Mouse (Mus musculus) megakaryocyte, embryonic 14.5 days (primary cell): ENCODE results near the gene Nhlh2. TPM values are rescaled to one million over a fixed set of nuclear protein-coding genes. Genes with fewer than 3 reads are reported as not detected.

Source experiments
- H3K27me3 ChIP-seq: replicated peaks from 2 replicates; pipeline ENCODE3; 2012; ENCODE audit warnings: inconsistent platforms
- H3K36me3 ChIP-seq: replicated peaks from 2 replicates; pipeline ENCODE3; 2012; ENCODE audit warnings: low read length, inconsistent platforms, mixed read lengths
- H3K4me1 ChIP-seq: 2 replicates; pipeline ENCODE4 v1.6.1; 2012; ENCODE audit warnings: inconsistent platforms
- H3K4me3 ChIP-seq: replicated peaks from 2 replicates; pipeline ENCODE3; 2012; ENCODE audit warnings: moderate library complexity, mild to moderate bottlenecking, inconsistent platforms
- H3K9me3 ChIP-seq: 2 replicates; pipeline ENCODE4 v1.6.1; 2012; ENCODE audit warnings: inconsistent platforms
- FLI1 ChIP-seq: IDR thresholded peaks from 2 replicates; pipeline ENCODE4 v1.6.1; 2012; ENCODE audit warnings: low read length, inconsistent platforms, mixed read lengths
- GATA1 ChIP-seq: IDR thresholded peaks from 3 replicates; pipeline ENCODE4 v1.6.1; 2012; ENCODE audit warnings: mixed read lengths, low read length, inconsistent platforms, borderline replicate concordance
- polyA plus RNA-seq: library from polyadenylated mRNA; stranded (reverse); fragments of >175 nt; gene quantifications from 2 replicates; pipeline ENCODE4 v1.2.3, GENCODE M21; 2012; ENCODE audit warnings: low replicate concordance; ENCODE audit not compliant: insufficient read depth

Nhlh2 gene
- polyA plus RNA-seq, 1 experiment = not detected

- Histone ChIP-seq H3K4me1 (no peaks in the 10 kb centered on the region), H3K36me3 (no peaks in the 10 kb centered on the region), H3K9me3 (no peaks in the 10 kb centered on the region), H3K27me3 (peaks cover 2% of the 10 kb centered on the region), H3K4me3 (no peak overlapping the region)
- TF ChIP-seq FLI1 = no peak
Observed at GRCm38 (mm10) chr3:102053293-102053692, 43.4 kb downstream of the Nhlh2 start.

GRCm38 (mm10) chr3:102055878-102056277, 46.0 kb downstream of the Nhlh2 start:
- Histone ChIP-seq H3K36me3 (no peaks in the 10 kb centered on the region), H3K9me3 (no peaks in the 10 kb centered on the region), H3K4me1 (no peaks in the 10 kb centered on the region), H3K4me3 (no peak overlapping the region), H3K27me3 (peaks cover 2% of the 10 kb centered on the region)
- TF ChIP-seq GATA1 (no peak), FLI1 (no peak)

GRCm38 (mm10) chr3:102060065-102060464, 50.2 kb downstream of the Nhlh2 start:
- H3K27me3 ChIP-seq = peaks cover 2% of the 10 kb centered on the region
- no peak overlapping the region for H3K4me3 ChIP-seq
- peaks cover 8% of the 10 kb centered on the region; the same call in 1 of the 2 replicates for H3K4me1 ChIP-seq
- no peaks in the 10 kb centered on the region for H3K9me3 ChIP-seq
- TF ChIP-seq GATA1 = no peak
- TF ChIP-seq FLI1 = no peak
- no peaks in the 10 kb centered on the region for H3K36me3 ChIP-seq

GRCm38 (mm10) chr3:102061923-102062670, 52.2 kb downstream of the Nhlh2 start:
- H3K4me3 ChIP-seq = no peak overlapping the region

GRCm38 (mm10) chr3:102062671-102063010, 52.8 kb downstream of the Nhlh2 start:
- no peak for TF ChIP-seq GATA1
- TF ChIP-seq FLI1 = no peak
- Histone ChIP-seq H3K4me3 (no peak overlapping the region), H3K4me1 (peaks cover 8% of the 10 kb centered on the region; the same call in 1 of the 2 replicates), H3K9me3 (no peaks in the 10 kb centered on the region), H3K36me3 (no peaks in the 10 kb centered on the region), H3K27me3 (no peaks in the 10 kb centered on the region)

More at GRCm38 (mm10) chr3:102061923-102062670, 52.2 kb downstream of the Nhlh2 start:
- H3K9me3 ChIP-seq = no peaks in the 10 kb centered on the region
- no peaks in the 10 kb centered on the region for H3K36me3 ChIP-seq
- TF ChIP-seq FLI1 = no peak
- TF ChIP-seq GATA1 = no peak
- H3K27me3 ChIP-seq = no peaks in the 10 kb centered on the region
- peaks cover 8% of the 10 kb centered on the region; the same call in 1 of the 2 replicates for H3K4me1 ChIP-seq

GRCm38 (mm10) chr3:102063273-102064120, 53.6 kb downstream of the Nhlh2 start:
- no peaks in the 10 kb centered on the region for H3K36me3 ChIP-seq
- no peaks in the 10 kb centered on the region for H3K9me3 ChIP-seq
- H3K4me1 ChIP-seq = peaks cover 8% of the 10 kb centered on the region; the same call in 1 of the 2 replicates
- TF ChIP-seq GATA1 (no peak), FLI1 (no peak)
- H3K27me3 ChIP-seq = no peaks in the 10 kb centered on the region
- no peak overlapping the region for H3K4me3 ChIP-seq

GRCm38 (mm10) chr3:102064566-102064965, 54.7 kb downstream of the Nhlh2 start:
- H3K9me3 ChIP-seq = no peaks in the 10 kb centered on the region
- H3K27me3 ChIP-seq = no peaks in the 10 kb centered on the region
- peaks cover 8% of the 10 kb centered on the region; the same call in 1 of the 2 replicates for H3K4me1 ChIP-seq
- no peaks in the 10 kb centered on the region for H3K36me3 ChIP-seq
- no peak overlapping the region for H3K4me3 ChIP-seq
- TF ChIP-seq GATA1 (no peak), FLI1 (no peak)

Other genes starting within 250 kb of the Nhlh2 start
- 0.19 TPM in 1 of 2 replicates, not detected in the other for gene Mab21l3, start 161.1 kb upstream of the Nhlh2 start, polyA plus RNA-seq
- gene Slc22a15, start 85.6 kb upstream of the Nhlh2 start, polyA plus RNA-seq = 1.4 and 2.4 TPM in 2 replicates
- gene Casq2, start 76.3 kb downstream of the Nhlh2 start, polyA plus RNA-seq = not detected in 2 replicates
- gene Vangl1, start 194.6 kb downstream of the Nhlh2 start, polyA plus RNA-seq = 1.0 and 3.3 TPM in 2 replicates